Mouse (Mus musculus): Measurements from ENCODE around the gene Rbms1.

The Rbms1 gene

DNA sequence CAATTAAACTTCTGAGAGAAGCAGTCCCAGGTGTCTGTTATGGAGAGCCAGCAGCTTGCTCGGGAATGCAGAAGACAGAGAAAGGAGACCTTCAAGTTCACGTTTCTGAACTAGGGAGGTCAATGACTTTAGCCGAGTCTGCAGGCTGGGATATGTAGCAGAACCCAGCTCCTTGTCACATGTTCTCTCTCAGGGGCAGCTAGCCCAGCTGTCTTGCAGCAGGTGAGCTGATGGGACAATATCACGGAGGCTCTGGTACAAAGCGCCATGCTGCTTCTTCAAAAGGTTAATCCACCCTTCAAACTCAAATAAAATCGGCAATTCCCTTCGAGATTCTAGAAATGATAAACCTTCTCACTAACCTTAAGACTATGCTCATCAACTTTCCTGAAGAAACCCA is 158.2 kb downstream of the Rbms1 start:
- DNase-seq = no peak

- DNase-seq = no peak
Measured at GRCm38 (mm10) chr2:60803377-60803776, 159.6 kb downstream of the Rbms1 start.

DNA sequence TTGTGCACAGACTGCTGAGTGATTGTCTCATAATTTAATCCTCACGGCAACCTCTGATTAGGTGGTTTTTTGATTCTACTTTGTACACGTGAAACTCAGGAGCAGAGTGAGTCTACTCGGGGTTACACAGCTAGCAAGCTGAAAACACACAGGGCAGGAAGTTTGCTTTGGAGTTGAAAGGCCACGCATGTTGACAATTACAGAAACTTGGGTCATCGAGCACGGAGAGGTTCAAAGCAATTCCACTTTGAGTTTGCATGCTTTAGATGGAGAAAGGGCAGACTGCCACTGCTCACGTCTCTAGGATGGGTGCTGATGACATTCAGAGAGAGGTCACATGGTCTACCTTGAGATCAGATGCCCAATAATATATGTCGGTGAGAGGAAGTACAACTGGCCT is 160.2 kb downstream of the Rbms1 start:
- no peak for DNase-seq

- no peak for DNase-seq
Measured at GRCm38 (mm10) chr2:60802191-60802590, 160.8 kb downstream of the Rbms1 start.

DNA sequence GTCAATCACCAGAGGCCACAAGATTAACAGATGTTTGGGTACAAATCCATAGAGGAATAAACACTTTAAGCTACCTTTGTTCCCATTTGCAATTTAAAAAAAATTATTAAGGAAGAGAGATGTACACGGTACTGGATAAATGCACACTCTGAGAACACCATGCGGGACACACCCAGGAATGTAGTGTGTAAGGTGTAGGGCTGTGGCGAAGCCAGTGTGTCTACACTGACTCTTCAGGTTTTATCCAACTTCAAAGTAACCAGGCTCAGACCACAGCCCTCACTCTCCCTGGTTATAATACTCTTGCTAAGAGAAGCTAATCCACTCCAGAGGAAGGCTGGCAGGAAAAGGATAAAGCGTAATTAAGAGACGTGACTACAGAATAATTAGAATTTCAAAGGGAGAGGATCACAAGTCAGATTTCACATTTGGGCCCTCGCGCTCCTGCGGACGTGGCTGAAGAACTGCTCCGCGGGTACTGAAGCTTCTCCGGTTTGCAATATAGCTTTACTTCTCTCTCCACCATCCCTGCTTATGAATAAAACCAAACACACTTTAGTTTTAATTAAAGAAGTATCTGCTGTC is 161.3 kb downstream of the Rbms1 start:
- DNase-seq = no peak

- DNase-seq = no peak
Measured at GRCm38 (mm10) chr2:60800921-60801558, 162.0 kb downstream of the Rbms1 start.

DNA sequence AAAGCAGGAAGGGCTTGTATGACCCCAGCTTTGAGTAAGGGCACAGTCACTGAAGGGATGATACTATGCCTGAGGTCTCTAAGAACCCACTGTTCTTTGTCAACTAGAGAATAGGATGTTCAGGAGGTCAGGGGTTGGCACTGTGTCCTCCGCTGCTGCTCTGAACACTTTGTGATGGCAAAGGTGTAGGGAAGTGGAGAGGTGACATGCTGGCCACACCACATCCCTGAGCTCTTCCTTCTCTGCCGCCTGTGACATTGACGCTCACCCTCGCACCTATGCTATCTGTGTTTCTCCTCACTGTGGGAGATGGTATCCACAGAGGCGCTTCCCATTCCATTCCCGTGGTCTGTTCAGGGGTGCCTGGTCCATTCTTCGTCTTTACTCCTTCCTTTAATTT is 163.2 kb downstream of the Rbms1 start:
- DNase-seq = no peak

- DNase-seq = no peak
Measured at GRCm38 (mm10) chr2:60798767-60799529, 164.0 kb downstream of the Rbms1 start.

DNA sequence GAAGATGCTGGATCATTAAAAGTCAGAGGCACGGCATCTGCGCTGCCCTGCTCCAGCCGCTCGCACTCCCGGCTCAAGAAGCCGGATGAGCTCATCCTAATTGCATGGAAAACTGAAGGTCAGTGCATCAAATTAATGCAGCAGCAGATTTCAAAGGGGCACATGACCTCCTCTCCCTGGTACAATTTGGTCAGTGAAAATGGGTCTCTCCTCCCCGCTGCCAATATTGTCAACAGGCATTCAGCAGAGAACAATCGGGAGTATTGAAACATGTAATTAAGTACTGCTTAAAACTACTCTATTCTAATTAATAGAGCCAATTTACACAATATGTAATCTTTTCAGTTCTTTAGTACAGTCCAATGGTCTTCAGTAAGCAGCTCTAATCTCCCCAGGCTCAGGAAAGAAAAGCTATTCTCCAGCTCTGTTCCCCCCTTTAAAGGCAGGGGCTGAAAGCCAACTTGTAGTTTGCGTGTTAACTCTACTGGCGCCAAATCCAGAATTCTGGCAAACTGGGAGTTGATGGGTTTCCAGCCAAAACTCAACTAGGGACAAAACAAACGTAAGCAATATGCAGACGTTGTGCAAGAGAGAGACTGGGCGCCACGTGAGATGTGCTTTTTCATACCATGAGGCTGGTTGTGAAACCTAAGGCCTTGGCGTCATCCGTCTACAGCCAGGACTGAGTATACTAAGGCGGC is 165.9 kb downstream of the Rbms1 start:
- no peak for DNase-seq

DNA sequence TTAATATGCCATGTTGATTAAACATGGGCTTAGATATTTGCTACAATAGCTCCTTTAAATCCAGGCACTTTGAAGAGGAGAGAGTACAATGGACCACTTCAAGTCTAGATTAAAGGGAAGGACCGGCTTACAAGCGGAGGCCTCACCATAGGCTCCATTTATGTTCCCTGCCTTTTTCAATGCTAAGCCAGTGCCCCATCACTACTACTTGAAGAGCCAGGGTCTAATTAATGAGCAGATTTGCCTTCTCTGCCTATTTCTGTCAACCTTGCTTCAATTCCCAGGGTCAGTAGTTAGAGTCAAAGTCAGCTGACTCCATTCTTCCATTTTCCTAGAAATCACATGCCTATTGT is 166.4 kb downstream of the Rbms1 start:
- no peak for DNase-seq

GRCm38 (mm10) chr2:60795861-60796260 is 167.1 kb downstream of the Rbms1 start:
- no peak for DNase-seq

DNA sequence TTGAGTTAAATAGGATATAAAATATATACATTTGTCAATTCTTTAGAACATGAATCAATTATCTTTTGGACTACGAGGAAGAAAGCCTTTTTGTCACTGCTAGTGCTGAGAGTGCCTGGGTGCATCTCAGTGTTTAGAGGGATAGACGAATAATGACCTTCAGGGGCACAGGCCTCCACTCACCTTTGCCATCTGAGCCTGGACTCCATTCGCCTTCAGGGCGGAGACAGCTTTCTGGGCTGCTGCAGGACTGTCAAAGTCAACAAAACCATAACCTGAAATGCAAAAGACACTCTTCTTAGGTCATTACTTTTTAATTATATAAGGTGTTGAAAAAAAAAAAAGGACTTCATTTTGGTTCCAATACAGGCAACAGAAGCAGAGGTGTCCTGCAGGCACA is 170.5 kb downstream of the Rbms1 start:
- DNase-seq = no peak

DNA sequence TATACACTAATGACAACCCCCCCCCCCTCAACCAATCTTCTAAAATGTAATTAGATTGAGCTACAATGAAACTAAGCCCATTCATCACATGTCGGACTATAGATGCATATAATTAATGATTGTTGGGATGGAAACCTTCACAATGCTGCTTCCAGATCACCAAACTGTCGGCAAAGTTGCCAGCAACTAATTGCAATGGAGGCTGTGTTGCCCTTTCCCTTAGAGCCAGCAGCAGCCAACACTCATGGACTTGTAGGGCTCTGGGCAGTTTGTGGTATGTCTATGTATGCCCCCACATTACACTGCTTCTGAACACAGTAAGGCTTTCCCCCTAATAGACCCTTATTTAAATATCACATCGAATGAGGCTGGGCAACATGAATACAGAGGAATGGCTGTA is 173.9 kb downstream of the Rbms1 start:
- DNase-seq = no peak

GRCm38 (mm10) chr2:60788173-60788908 is 174.7 kb downstream of the Rbms1 start:
- DNase-seq = no peak

- peak; percentile 19 for DNase-seq
Measured at GRCm38 (mm10) chr2:60787088-60787487, 175.9 kb downstream of the Rbms1 start.

DNA sequence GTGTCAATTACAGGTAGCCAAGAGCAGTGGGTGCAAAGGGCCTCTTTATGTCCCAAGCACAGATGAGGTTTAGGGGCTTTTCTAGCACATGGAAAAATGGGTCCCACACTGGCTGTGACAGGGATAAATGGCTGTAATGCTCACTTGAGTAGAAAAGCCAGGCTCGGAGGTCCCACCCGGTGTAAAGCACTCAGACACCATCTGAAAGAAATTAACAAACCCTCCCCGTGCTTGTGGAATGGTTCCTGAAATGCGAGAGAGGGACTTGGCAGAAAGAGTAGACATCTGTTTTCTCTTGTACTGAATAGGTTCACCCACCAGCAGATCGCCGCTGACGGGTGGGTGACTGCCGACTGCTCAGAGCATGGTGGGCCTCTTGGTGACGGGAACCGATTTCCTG is 176.7 kb downstream of the Rbms1 start:
- DNase-seq = no peak

DNA sequence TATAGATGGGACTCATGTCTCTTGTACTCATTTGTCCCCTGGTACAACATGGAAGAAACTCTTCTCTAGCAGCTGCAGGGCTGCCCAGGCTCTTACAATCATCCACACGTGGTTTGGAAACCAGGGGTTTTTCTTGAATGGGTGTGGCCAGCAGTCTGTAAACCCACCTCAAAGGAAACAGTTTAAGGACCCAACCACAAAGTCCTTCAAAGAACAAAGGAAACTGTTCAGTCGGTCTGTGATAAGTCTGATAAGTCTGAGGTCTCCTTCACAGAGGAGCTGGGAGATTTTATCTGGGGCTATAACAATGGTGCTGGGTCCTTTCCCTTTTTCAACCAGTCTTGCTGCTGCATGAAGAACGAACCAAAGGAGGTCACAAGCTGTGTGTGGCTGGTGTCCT is 188.5 kb downstream of the Rbms1 start:
- peak; percentile 22 for DNase-seq

DNA sequence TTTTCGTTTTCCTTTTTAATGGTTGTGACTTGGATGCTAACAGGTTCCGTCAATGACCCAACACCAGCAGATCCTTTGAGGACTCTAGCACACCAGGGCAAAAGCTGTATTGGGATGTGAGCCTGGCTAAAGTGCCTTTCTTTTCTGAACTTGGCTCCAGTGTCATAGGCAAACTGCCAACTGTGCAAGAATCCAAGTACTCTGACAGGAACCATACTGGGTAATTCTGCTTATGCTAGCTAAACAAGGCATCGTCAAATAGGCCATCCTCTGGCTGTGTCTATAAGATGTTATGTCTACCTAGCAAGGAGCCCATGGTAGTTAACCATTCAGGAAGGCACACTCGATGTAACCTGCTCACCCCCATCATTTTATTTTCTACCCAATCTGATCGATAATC is 189.4 kb downstream of the Rbms1 start:
- DNase-seq = no peak

DNA sequence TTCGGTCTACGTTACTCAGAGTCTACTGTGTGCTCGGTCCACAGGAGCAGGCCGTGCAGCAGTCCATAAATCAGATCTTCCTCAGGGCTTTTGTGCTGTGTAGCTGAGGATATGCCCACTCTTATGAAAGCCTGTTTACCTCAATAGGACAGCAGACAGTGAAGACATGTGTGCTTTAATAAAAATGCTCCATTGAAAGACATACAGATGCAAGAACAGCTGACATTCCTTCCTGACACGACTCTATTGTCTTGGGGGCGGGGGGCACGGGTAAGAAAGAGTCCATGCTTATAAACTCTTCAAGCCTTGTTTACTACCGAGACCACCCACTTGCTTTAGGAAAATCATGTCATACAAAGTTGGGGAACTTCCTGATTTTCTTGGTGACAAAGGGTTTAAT is 196.6 kb downstream of the Rbms1 start:
- no peak for DNase-seq

DNA sequence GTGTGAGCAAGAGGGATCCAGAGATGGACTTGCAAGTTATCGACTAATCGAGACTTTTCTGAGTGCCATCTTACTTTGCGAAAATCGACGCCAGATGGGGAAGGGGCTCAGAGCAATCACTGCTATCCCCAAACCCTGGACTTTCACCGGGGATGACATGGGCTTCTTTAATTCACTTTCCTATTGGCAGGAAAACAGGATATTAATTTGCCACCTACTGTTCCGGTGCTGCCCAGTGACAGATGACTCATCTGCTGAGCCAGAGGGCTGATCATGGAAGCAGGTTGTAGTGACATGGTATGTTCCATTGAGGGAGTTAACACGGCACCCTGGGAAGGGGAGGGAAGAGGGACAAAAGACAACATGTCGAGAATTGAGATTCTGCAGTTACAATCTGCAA is 206.8 kb downstream of the Rbms1 start:
- no peak for DNase-seq

DNA sequence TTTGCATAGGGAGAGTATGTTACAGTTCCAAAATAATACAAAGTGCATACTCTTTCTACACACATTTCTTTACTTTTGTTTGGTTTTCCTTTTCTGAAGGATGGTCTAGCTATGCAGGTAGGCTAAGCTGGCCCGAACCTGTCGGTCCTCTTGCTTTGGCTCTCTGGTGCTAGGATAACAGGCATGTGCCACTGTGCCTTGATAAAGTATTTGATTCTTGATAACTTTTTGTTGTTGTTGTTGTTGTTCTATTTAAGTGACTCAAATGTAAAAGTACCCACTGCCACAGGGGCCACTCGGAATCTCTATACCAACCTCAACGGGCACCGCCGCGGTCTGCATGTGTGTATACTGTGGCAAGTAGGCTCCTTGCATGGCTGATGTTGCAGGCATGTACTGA is 207.9 kb downstream of the Rbms1 start:
- DNase-seq = no peak

DNA sequence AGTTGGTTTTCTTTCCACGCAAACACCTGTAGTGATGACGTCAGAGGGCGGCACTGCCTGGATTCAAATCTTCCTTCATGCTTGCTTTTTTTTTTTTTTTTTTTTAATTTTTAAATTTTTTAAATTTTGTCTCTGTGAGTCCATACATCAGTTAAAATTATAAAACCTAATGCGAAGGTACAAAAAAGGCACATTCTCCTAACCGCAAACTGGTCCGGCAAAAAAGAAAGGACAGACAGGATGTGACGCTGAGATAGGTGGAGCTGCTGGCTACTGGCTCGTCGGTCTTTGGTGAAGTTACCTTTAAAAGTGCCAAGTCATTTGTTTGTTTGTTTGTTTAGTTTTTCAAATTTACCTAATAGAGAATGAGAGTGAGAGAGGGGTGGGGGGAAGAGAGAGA is 211.7 kb downstream of the Rbms1 start:
- no peak for DNase-seq

DNA sequence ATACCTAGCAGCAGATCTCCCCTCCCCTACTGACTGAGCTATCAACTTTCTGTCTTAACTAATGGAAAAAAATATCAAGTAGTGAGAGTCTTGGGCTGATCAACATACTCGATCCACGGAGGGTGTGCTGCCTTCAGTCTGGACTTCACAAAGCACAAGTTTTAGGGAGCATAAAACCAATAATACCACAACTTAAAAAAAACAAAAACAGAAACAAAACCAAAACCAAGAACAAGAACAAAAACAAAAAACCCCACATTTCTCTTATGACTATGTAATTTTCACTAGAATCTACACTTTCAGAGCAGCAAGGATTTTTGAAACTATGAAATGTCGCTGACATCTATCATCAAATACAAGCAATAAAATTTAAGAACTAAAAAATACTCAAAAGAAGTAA is 212.4 kb downstream of the Rbms1 start:
- no peak for DNase-seq

All from thymus, postnatal 14 days (tissue).